Mouse (Mus musculus): ENCODE data around the gene Lyzl4. TPM values are rescaled to one million over a fixed set of nuclear protein-coding genes. Genes with fewer than 3 reads are reported as not detected.

Gene Lyzl4
- total RNA-seq, 2 experiments from 2014 or later: 0.76 to 1.5 TPM

DNA sequence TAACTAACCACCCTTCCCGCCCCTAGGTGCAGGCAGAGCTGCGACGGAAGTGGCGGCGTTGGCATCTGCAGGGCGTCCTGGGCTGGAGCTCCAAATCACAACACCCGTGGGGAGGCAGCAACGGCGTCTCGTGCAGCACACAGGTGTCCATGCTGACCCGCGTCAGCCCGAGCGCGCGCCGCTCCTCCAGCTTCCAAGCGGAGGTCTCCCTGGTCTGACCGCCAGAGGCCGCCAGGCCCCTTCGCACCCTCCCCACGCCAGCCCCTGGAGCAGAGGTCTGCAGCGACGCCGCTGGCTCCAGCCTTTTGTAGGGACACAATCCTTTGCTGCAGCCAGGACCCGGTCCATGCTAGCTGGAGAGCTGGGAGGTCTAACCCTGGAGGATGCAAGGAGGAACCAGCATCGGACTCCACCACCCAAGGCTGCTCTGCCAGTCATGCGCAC, 27.5 kb upstream of the Lyzl4 start:
- Histone ChIP-seq H3K27ac (no peak overlapping the region), H3K4me3 (peak overlapping the region; percentile 19; the same call in 1 of the 2 replicates)
- TF ChIP-seq CTCF (conservative IDR thresholded peaks at IDR 0.05): peak; percentile 76
- no peak for DNase-seq (ENCODE audit: low spot score in 2 of 2)

DNA sequence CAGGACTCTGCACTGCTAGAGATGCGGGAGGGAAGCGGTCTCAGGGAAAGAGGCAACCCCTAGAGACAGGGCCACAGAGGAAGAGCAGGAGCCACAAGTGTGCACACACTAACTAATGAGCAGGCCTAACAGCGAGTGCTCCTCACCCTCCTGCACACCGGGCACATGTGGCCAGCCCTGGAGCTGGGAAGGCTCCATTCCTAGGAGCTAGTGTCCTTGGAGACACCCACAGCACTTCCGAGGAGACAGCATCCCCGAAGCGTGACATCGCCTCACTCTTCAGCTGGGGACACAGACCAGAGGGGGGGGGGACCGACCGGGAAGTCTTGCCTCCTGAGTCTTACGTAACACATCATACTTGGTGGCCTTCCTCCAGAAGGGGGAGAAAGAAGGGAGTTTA, 25.9 kb upstream of the Lyzl4 start:
- TF ChIP-seq CTCF (conservative IDR thresholded peaks at IDR 0.05): no peak
- no peak overlapping the region for H3K27ac ChIP-seq
- H3K4me3 ChIP-seq: no peak overlapping the region
- no peak for DNase-seq (ENCODE audit: low spot score in 2 of 2)

DNA sequence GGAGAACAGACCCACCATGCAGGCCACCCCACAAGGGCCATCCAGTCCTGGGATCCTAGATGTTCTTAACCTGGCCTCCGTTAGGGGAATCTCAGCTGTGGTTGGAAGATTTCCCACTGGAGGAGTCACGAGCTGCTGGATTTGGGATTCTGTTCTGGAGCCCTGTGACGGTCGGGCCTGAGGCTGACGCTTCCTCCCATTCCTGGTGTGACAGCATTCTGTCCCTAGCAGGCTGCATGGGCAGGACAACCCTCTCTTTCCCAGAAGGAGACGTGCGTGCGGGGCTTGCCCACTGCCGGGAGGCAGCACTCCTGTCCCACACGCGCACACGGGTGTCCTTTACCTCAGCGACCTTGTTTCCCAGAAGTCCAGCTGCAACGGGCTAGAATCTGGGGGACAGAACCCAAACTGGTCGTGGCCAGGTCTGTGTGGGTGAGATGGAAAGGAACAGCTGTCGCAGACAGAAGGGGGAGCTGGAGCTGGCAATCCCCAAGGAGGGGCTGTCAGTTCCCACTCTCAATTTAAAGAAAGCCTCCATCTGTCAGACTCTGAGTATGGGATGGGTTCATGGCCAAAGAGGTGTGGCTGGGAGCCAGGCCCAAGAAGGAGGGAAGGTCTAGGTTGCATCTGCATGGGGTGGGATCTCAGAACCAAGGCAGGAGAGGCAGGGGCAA, 25.2 kb upstream of the Lyzl4 start:
- no peak overlapping the region for H3K4me3 ChIP-seq
- no peak for TF ChIP-seq CTCF (conservative IDR thresholded peaks at IDR 0.05)
- peak overlapping the region; percentile 19; the same call in 1 of the 2 replicates for H3K27ac ChIP-seq
- DNase-seq (ENCODE audit: low spot score in 2 of 2): peak; percentile 36 to 50

DNA sequence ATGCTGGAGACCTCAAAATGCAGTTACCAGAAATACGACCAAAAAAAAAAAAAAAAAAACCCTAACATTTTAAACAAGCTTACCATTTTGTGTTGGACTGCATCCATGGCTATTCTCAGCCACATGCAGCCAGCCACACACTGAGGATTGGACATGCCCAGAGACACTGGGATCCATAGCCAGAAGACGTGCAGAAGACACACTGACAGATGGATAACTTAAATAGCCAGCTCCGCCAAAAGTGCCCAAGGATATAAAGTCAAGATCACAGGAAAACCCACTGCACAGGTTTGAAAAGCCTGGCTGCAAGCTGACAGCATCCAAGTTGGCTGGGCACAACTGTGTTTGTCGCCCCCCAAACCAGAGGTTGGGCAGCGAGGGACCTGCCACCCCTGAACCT, 22.2 kb upstream of the Lyzl4 start:
- Histone ChIP-seq H3K27ac (no peak overlapping the region), H3K4me3 (no peak overlapping the region)
- TF ChIP-seq CTCF (conservative IDR thresholded peaks at IDR 0.05): no peak
- DNase-seq (ENCODE audit: low spot score in 2 of 2): no peak

DNA sequence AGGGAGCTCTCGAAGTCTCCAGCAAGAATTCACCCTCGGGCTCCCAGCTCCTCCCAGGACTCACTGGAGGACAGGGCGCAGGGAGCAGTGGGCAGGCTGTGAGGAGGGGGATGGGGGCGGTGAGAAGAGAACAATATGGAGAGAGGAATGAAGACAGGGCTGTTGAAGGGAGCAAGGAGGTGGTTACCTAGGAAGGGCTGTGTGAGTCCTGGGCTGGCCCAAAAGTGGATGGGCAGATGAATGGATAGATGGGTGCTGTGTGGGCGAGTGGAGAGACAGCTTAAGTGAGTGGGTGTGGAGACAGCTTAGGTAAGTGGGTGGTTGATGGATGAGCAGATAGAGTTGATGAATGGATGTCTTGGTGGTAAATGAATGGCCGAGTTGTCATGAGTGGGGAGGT, 21.6 kb upstream of the Lyzl4 start:
- no peak overlapping the region for H3K27ac ChIP-seq
- TF ChIP-seq CTCF (conservative IDR thresholded peaks at IDR 0.05): no peak
- no peak for DNase-seq (ENCODE audit: low spot score in 2 of 2)
- no peak overlapping the region for H3K4me3 ChIP-seq

DNA sequence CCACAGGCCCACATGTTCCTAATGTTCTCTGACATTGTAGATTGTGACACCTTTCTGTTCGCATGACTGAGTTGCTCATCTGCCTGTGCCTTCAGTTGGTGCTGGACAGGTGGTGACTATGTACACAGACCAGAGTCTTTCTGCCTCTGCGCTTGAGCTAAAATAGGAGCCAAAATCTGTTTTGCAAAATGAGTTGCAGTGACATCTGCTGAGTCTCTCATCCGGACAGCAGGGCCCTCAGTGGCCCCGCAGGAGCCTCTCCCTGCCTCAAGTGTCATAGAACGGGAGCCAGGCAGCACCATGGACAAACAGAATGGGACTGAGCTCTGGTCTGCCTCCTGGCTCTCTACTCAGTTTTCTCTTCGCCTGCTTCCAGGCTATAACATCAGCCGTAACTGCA, 17.9 kb upstream of the Lyzl4 start:
- H3K4me3 ChIP-seq: no peak overlapping the region
- no peak overlapping the region for H3K27ac ChIP-seq
- DNase-seq (ENCODE audit: low spot score in 2 of 2): no peak
- TF ChIP-seq CTCF (conservative IDR thresholded peaks at IDR 0.05): no peak

DNA sequence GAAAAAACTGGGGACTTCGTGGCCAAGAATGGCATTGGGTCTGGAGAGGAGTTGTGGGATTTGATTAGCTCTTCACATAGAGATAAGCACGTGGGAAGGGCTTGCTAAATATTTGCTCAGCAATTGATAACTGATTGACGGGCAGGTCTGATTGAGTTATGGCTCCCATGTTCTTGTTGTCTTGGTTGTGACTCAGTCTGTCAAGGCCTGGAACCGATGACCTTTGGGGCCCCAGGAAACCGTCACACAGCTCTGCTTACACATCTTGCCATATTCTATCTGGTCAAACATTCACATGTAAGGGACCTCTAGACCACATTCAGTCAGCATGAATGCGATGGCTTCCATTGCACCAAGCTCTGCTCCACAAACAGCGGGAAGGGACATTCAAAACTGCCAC, 16.4 kb upstream of the Lyzl4 start:
- DNase-seq (ENCODE audit: low spot score in 2 of 2): no peak
- Histone ChIP-seq H3K27ac (no peak overlapping the region), H3K4me3 (no peak overlapping the region)
- no peak for TF ChIP-seq CTCF (conservative IDR thresholded peaks at IDR 0.05)

DNA sequence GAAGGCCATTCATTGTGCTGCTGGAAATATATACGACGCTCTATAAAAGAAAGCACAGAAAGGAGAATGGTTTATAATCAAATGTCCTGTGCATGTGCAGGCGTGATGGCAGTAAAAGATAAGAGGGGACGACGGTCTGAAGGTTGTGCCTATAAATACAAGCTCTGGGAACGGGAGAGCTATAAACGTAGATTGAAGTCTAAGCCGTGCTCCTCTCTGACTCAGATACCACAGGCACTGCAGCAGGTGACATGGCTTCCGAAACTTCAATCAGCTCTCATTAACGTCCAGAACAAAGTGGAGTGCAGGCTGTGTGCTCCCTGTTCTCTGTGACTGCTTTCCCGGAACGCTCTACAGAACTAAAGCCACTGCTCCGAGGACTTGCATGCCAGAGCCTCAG, 15.2 kb upstream of the Lyzl4 start:
- Histone ChIP-seq H3K4me3 (no peak overlapping the region), H3K27ac (no peak overlapping the region)
- DNase-seq (ENCODE audit: low spot score in 2 of 2): no peak
- TF ChIP-seq CTCF (conservative IDR thresholded peaks at IDR 0.05): no peak

DNA sequence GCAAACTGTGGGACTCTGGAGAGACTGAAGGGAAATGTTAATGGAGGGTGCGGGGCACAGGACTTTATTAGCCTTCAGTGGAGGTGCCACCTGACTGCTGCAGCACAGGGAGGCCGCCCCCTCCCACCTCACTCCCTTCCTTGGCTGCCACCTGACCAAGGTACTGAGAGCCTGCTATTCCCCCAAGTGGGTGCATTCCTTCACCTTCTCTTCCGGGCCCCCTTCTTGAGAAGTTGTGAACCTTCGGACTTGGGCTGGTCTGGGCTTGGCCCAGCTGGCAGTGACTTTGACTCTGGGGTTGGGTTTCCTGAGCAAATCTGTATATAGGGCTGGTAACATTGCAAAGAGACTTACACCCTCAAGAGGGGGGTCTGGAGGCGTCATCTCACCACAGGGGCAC, 14.4 kb upstream of the Lyzl4 start:
- DNase-seq (ENCODE audit: low spot score in 2 of 2): no peak
- no peak for TF ChIP-seq CTCF (conservative IDR thresholded peaks at IDR 0.05)
- H3K27ac ChIP-seq: no peak overlapping the region
- no peak overlapping the region for H3K4me3 ChIP-seq

DNA sequence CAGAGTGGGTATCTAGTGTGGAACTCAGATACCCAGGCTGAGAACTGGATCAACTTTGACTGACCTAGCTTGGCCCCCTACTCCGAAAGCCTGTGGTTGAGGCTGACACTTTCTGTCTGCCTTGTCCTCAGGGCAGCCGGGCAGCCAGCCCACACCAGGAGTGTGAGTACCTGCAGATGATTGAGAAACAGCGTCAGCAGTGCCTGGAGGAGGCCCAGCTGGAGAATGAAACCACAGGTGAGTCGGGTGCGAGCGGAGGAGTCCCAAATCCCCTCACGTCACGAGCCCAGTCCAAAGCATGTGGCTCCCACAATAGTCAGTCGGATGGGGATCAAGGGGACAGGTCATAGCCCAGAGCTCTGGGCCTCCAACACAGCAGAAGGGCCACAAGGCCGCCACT, 11.8 kb upstream of the Lyzl4 start:
- no peak for TF ChIP-seq CTCF (conservative IDR thresholded peaks at IDR 0.05)
- Histone ChIP-seq H3K4me3 (no peak overlapping the region), H3K27ac (no peak overlapping the region)
- no peak for DNase-seq (ENCODE audit: low spot score in 2 of 2)

DNA sequence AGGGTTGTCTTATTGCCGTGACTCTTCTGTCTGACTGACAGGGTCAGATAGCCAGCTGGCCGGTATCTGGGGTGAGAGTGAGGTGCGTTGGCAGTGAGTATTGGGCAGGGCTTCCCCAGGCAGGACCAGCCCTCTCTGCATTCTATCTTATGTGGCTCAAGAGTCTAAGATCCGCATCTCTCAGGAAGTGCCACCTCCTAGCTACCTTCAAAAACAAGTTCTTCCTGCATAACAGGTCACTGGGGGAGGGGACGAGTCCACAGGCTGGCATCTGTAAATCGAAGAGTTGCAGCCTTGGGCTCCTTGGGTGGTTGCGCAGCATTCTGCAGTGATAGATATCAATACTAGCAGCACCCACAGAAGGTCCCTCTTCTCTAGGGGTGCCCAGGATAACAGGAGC, 5.1 kb upstream of the Lyzl4 start:
- no peak overlapping the region for H3K4me3 ChIP-seq
- DNase-seq (ENCODE audit: low spot score in 2 of 2): no peak
- H3K27ac ChIP-seq: no peak overlapping the region
- TF ChIP-seq CTCF (conservative IDR thresholded peaks at IDR 0.05): no peak

DNA sequence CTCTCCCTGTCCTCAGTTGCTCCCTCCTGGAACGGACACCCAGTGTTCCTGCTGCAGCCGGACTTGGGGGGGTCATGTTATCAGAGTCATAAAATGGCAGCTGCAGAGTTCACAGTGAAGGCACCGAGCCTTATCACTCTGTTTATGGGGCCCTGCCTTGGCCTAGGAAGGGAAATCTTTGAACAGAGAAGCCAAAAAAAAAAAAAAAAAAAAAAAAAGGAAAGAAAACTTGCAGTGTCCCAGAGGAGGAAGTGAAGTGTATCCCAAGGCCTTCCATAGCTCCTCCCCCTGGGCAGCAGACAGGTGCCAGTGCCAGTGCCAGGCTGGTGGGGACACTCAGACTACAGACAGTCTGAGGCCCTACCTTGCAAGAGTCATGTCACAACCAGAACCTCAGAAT, 3.0 kb upstream of the Lyzl4 start:
- no peak overlapping the region for H3K27ac ChIP-seq
- H3K4me3 ChIP-seq: no peak overlapping the region
- no peak for DNase-seq (ENCODE audit: low spot score in 2 of 2)
- TF ChIP-seq CTCF (conservative IDR thresholded peaks at IDR 0.05): no peak

DNA sequence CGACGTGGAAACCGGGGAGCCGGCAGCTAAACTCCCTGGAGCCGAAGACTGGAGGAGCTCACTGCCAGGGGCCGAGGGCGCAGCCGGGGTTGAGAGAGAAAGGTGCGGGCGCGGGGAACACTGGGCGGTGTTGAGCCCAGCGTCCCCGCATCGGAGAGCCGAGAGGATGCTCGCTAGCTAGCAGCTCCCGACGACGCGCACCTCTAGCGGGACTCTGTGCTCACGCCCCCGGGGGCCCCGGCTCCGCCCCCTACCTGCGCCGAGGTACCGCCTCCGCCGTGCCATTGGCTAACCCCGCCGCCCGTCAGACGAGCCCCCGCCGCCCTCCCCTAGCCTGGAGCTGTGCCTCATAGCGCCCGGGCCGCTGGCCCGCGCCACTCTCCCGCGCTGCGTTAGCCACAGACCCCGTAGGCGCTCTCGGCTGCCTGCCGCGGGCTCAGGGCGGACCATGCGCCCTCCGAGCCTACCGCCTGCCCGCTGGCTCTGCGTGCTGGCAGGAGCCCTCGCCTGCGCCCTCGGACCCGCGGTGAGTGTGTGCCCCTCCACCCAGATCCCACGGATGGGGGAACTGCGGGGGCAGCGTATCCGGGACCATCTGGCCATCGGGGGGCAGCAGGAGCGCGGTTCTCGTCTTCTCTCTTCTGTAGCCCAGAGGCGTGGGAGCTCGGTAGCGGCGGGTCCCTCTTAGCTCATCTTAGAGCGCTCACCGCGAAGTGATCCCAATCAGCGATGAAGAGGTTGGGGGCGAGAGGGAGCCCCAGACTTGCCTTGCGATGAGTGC, 695 bp upstream of the Lyzl4 start, which contains the start of gene Vipr1:
TSS of gene Vipr1 (plus strand) at position 316 of the 781 bp plus-strand sequence.
- DNase-seq (ENCODE audit: low spot score in 2 of 2): peak; percentile 83 to 86
- Histone ChIP-seq H3K27ac (peak within 1 kb of the TSS; percentile 97), H3K4me3 (peak within 1 kb of the TSS; percentile 73)
- peak; percentile 18; the same call in 1 of the 2 replicates for TF ChIP-seq CTCF (conservative IDR thresholded peaks at IDR 0.05)
